Mouse (Mus musculus) cerebellum, postnatal 36 days (tissue): Measurements from ENCODE around the gene Ppcdc.

Experiments
- DNase-seq, 2 experiments: peaks; one replicate each; pipeline ENCODE4 v3.0.0; 2021 to 2022; ENCODE audit warnings: mixed read lengths in 2 of 2

Ppcdc gene

GRCm38 (mm10) chr9:57439522-57440295, at the start of gene Ppcdc:
TSS of gene Ppcdc (minus strand) at chr9:57440124.
- DNase-seq: peak; percentile 88 to 90

GRCm38 (mm10) chr9:57487807-57488206, 47.9 kb upstream of the Ppcdc start:
- no peak for DNase-seq

- DNase-seq: peak; percentile 81 to 83
Observed at GRCm38 (mm10) chr9:57485774-57486173, 45.9 kb upstream of the Ppcdc start.

- peak in 1 of 2 experiments; percentile 19 for DNase-seq
Observed at GRCm38 (mm10) chr9:57468914-57469313, 29.0 kb upstream of the Ppcdc start.

GRCm38 (mm10) chr9:57467896-57468549, 28.1 kb upstream of the Ppcdc start, which contains the start of gene Scamp5:
TSS of gene Scamp5 (minus strand) at chr9:57468060.
- peak; percentile 90 to 93 for DNase-seq

GRCm38 (mm10) chr9:57467271-57467771, 27.4 kb upstream of the Ppcdc start:
- DNase-seq: peak; percentile 64 to 67

- DNase-seq: no peak
Observed at GRCm38 (mm10) chr9:57466101-57466500, 26.2 kb upstream of the Ppcdc start.

GRCm38 (mm10) chr9:57462866-57463265, 22.9 kb upstream of the Ppcdc start:
- DNase-seq: no peak

- no peak for DNase-seq
Observed at GRCm38 (mm10) chr9:57459707-57460106, 19.8 kb upstream of the Ppcdc start.

- DNase-seq: no peak
Observed at GRCm38 (mm10) chr9:57453516-57453915, 13.6 kb upstream of the Ppcdc start.

- no peak for DNase-seq
Observed at GRCm38 (mm10) chr9:57452624-57453462, 12.9 kb upstream of the Ppcdc start.

- DNase-seq: no peak
Observed at GRCm38 (mm10) chr9:57449715-57450114, 9.8 kb upstream of the Ppcdc start.

GRCm38 (mm10) chr9:57440620-57441019, 696 bp upstream of the Ppcdc start:
- DNase-seq: no peak

- DNase-seq: no peak
Observed at GRCm38 (mm10) chr9:57439083-57439482, 841 bp downstream of the Ppcdc start.

- no peak for DNase-seq
Observed at GRCm38 (mm10) chr9:57437896-57438614, 1.9 kb downstream of the Ppcdc start.

- DNase-seq: no peak
Observed at GRCm38 (mm10) chr9:57436166-57436565, 3.8 kb downstream of the Ppcdc start.

- DNase-seq: no peak
Observed at GRCm38 (mm10) chr9:57434405-57435165, 5.3 kb downstream of the Ppcdc start.

GRCm38 (mm10) chr9:57433097-57434032, 6.6 kb downstream of the Ppcdc start:
- peak; percentile 79 to 81 for DNase-seq

GRCm38 (mm10) chr9:57432480-57432879, 7.4 kb downstream of the Ppcdc start:
- no peak for DNase-seq

- no peak for DNase-seq
Observed at GRCm38 (mm10) chr9:57431202-57431601, 8.7 kb downstream of the Ppcdc start.
